Mouse (Mus musculus) 3134 (cell line): Measurements from ENCODE around the gene Dnmt3a.

ENCODE experiments used
- DNase-seq: peaks from one replicate; pipeline ENCODE4 v3.0.0-alpha.2; 2011; ENCODE audit warnings: low spot score; ENCODE audit not compliant: insufficient read length; ENCODE audit errors: extremely low read depth

Dnmt3a gene

DNA sequence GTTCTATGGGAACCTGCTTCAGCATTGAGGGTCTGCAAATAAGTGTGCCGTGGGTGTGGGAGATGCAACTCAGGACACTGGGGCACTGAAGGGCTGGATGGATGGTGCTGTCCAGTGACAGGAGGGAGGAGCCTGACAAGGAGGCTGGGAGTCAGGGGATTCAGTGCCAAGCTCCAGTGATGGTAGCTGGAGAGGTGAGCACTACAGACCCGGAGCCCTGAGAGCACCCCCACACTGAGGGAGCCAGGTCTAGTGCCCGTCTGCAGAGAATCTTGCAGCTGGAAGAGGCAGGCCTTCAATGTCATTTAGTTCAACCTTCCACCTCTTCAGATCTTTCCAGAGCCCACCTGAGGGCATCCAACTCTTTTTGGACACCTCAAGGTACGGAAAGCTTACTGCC lies at the start of gene Dnmt3a:
Gene Dnmt3a (plus strand): TSS at position 156 of the 400 bp plus-strand sequence.
- DNase-seq: no peak

DNA sequence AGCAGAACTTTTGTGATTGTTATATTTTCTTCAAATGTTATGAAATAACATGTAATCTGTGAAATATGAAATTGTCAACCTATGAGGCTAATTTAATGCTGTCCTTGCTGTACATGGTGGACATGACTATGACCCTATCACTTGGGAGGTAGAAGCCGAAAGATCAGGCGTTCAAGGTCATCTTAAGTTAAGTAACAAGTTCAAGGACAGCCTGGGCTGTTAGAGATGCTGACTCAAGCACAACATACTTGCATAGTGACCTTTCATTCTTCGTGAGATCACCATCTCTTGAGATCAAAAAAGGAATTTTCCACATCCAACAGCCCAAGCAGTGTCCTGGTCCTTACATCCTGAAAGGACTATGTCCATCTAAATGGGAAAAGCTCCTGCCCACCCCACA lies 49.6 kb upstream of the Dnmt3a start:
- DNase-seq: no peak

DNA sequence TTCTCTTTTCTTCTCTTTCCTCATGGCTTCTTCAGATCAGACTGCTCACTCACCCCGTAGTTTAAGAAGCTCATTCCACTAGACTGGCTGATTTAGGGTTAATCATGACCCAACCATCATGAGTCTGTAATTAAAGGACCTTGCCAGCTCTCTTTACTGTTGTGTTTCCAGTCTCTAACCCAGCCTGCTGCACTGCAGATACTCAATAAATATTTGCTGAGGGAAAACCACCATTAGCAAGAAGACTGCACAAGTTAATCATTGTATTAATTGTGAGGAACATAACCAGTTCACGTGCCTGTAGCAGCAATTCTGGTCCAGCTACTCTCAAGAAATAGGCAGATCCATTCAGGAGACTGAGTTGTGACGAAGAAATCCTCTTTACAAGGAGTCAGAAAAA lies 47.7 kb upstream of the Dnmt3a start:
- DNase-seq: no peak

DNA sequence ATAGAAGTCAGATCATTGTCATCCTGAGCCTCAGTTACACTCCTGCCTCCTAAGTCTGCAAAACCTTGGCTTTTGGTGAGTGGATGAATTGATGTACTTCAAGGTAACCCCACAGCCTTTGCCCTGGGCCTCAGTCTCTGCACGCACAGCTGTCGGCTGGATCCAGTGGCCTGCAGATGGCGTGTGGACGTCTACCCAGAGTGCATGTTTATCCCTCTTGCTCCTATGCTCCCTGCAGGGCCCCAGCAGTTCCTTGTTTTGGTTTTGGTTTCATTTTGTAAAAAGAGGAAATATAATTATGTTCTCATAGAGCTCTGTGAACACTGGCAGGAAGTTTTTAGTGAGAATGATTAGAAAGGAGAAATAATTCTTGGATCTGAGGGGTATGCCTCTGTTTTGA lies 46.4 kb upstream of the Dnmt3a start:
- no peak for DNase-seq

DNA sequence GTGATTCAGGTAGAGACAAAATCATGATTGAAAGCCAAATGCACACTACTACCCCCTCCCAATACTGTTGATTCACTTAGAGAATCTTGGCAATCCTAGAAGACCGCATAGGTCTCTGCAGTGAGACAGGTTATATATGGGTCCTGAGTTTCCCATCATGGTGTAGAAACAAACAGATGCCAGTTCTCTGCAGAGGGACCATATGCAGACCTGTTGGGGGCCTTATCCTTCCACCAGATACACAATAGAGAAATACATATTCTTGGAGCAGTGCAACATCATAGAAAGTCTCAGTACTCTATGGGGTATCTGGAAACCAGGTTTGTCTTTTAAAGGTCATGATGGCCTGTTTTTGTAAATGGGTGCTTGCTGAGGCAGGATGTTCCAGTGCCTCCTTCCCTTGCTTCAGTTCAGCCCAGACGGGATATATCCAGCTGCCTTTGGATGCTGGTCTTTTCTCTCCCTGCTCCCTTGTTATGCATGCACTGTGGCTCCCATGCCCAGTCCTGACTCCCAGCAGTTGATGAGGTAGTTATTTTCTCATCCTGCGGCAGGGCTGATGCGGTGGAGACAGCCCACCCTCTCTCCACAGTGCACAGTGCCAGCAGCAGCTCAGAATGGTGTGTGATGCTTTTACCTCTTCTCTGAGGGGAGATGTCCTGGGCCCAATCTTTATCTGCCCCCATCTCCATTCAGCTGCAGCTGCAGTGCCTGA lies 44.8 kb upstream of the Dnmt3a start:
- DNase-seq: no peak

DNA sequence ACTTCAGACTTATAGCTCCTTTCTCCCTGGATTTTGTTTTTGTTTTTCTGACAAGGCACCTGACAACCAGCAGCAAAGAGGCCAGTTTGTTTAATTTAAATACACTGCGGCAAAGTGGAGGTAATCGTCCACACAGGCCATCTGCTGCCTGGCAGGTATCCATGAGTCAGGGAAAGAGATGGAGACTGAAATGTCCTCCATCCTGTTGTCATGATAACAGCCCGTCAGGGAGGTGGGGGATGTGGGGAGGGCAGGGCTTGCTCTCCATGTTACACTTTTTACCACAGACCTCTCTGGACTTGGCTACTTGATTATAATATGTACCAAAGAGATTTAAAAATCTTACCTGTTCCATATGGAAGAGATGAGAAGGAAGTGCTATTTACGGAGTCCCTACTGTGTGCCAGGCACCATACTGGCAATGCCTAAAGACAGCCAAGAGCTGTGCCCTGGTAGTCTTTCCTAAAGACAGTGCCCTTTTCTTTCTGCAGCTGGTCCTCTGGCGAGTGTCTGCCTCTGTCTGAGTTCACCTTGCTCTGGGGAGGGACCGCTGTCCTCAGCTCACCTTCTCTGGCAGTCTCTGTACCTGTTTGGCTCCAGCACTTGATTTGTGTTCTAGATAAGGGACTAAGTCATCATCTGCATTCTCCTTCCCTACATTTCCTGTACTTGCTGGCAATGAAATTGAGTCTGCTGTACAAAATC lies 44.1 kb upstream of the Dnmt3a start:
- no peak for DNase-seq

DNA sequence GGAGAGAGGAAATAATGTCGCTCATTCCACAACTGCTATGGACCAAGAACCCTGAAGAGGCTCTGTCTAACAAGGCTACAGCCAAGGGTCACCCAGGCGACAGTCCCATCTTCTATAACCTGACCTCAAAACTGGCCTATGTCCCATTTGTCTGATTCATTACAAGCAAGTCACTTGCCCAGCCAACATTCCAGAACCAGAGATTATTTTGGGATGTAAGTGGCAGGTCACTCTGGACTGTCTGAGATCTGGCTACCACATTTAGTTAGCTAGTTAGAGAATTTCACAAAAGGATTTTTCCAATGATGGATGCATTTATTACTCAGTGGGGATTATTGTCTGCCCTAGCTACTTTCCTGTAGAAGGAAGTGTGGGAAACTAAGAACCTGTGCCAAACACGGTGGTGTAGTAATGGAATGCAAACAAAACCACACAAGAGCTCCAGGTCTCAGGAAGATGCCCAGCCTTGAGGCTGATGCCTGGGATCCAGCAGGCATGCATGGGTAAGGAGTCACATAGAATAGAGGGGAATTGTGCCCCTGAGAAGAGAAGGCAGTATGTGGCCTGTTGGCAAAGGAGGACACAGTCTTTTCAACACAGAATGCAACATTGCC lies 41.5 kb upstream of the Dnmt3a start:
- DNase-seq: peak; percentile 56

DNA sequence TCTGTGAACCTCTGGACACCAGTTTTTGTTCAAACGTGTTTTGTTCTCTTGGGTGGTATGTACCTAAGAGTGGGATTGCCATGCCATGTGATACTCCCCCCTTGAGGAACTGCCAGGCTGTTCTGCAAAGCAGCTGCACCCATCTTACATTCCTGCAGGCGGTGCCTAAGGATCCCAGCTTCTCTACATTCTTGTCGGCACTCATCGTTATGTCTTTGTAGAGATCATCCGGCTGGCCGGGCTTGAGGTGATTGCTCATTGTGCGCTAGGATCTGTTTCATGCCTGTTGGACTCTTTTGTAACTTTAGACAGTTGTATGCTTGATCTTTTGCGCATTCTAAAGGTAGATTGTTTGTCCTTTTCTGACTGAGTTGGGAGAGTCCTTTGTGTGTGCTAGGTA lies 38.4 kb upstream of the Dnmt3a start:
- no peak for DNase-seq

DNA sequence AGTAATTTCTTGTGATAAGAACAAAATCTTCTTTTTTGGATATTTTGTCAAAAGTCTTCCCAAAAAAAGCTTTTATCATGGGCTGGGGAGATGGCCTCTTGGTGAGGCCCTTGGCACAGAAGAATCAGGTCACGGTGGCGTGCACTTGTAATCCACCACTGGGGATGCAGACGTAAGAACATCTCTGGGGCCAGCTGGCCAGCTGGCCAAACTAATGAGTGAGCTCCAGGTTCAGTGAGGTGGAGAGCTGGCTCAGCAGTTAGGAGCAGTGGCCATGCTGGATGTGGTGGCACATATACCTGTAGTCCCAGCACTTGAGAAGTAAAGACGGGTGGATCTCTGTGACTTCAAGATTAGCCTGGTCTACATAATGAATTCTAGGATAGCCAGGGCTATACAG lies 37.4 kb upstream of the Dnmt3a start:
- DNase-seq: no peak

DNA sequence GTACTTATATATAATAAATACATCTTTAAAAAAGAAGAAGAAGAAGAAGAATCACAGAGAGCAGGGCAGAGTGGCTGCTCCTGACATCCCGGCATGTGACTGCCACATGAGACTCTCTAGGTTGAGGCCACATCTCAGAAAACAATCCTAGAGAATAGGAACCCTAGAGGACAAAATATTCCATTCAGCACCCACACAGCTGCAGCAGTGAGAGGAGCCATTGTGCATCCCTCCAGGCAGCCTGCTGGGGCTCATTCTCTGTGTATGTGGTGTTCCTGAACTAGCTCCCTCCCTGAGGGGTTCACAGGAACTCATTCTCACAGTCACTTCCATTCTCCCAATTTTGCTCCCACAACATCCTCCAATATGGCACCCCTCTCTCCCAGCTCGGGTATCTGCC lies 35.3 kb upstream of the Dnmt3a start:
- DNase-seq: no peak

DNA sequence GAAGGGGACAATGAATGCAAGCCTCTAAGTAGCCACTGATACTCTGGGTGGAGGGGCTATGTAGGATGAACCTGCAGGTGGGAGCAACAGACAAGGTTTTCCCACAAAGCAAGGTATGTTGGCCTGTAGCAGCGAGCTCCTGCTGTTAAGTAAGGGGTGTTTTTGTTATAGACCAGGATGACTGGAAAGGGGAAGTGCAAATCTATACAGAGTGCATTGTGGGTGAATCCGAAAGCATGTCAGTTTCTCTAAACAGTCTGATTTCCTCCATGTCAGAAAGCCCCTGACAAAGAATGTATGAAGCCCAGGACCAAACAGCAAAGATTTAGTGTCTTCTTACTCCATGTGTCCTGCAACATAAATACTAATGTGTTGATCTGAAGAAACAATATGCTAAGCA lies 34.7 kb upstream of the Dnmt3a start:
- DNase-seq: no peak

DNA sequence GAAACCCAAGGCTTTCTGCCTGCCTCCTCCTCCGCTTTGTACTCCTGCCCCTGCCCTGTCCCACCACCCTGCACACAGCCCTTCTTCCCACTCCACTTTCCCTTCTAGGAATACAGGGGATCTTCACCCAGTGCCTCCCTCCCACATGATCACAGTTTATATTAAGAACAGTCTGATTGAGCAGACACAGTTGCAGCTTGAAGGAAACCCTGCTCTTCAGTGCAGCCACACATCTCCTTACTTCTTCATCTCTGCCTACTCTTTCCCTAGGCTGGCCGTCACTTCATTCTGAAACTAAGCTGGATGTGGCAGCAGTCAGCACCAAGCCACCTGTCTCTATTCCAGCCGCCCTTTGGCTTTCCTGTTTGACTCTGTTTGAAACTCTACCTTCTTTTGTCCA lies 32.2 kb upstream of the Dnmt3a start:
- DNase-seq: no peak

DNA sequence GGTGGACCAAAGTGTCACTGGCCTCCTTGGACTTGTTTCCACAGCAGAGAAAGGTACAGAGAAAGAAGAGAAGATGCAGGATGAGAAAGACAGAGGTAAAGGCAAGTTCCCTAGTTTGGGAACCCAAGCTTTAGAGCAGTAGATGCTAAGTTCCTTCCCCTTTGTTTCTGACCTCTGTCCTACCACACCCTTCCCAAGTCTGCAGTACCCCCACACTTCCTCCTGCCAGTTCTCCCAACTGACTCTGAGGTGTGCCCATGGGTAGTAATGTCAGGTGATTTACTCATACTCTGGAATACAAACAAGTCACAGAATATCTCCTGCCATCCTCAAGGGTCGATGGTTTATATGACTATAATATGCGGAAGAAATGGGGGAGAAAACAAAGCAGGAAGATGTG lies 29.8 kb upstream of the Dnmt3a start:
- no peak for DNase-seq

DNA sequence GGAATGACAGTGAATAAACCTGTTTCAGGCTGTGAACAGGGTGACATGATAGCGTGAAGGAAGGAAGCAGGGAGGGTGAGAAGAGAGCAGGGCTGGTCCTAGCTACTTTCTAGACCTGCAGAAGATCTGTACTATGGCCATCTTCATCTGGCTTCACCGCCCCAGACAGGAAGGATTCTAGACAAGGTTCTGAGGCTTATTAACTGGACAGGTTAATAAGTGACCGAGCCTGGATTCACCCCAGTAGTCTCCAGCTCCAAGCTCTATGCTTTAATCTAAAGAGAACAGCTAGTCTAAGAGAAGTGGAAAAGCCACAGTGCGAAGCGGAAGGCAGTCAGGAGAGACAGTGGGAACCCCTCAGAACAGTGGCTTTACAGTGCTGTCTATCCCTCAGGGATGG lies 28.1 kb upstream of the Dnmt3a start:
- no peak for DNase-seq

DNA sequence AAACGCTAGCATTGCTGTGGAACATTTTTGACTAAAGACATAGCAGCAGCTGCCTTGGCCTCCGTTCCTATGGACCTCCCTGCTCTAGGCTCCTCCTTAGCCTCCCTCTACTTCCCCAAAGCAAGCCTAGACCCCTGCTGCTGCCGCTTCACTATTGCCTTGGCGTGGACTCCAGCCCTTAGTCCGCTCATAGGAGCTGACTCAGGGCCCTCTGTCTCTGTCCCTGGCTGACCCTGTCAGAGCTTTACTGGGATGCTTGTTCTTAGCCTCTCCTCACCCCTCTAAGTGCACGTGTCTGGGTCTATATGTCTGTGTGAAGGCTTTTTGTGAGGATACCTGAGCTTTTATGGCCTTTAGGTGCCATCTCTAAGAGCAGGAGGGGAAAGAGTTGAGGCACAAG lies 27.5 kb upstream of the Dnmt3a start:
- no peak for DNase-seq

DNA sequence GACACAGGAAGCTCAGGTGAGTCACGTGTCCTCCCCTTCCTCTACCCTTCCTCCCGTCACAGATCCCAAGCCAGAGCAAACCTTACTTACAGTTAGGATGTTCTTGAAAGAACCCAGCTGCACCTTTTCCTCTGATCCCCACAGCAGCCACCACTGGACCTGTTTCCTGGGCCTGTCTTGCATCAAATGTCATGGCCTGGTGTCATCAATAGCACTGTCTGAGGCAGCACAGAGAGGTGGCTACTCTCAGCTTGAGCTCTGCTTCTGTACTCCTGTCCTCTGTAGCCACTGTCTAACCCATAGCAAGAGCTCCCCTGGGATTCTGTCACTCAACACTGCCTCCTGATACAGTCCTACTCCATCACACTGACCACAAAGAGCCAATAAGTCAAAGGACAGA lies 26.2 kb upstream of the Dnmt3a start:
- DNase-seq: no peak

DNA sequence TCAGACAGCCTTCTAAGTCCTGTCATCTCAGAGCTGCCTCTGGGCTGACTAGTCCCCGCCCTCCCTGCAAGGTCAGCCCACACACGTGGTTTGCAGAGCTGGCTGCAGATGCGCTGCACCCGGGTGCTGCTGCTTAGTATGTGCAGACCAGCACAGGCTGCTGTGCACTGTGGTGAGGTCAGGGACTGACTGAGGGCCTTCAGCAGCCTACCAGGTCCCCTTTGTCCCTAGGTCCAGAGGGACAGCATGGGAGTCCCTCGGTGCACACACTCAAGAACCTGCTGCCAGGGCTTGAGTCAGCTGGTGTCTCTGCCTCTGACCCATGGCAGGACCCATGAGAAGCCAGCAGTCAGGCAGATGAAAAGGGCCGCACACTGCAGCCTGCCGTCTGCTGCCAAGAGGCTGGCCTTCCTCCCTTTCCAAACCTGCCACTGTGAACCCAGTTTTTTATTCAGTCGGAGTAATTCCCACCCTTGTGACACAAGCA lies 25.4 kb upstream of the Dnmt3a start:
- DNase-seq: peak; percentile 50

DNA sequence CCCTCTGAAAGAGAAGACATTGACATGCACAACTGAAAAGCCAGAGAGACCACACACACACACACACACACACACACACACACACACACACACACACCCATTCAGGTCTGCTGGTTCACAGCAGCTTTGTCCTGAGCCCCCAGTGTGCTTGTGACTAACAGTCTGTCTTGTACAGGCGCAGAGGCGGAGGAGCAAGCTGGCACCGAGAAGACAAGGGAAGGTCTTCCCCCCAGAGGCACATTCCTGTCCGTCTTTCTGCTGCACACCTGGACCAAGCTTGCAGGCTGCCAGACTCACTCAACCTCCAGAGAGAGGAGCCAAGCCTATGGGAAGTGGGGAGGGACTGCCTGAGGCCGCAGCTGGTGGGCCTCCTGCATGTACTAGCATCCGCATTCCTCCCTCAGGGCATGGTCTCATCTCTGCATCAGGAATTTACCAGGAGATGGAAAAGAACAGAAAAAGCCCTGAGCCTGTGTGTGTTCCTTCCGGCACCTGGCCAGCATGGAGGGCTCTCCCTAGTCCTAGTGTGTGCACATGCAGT lies 24.8 kb upstream of the Dnmt3a start:
- no peak for DNase-seq

DNA sequence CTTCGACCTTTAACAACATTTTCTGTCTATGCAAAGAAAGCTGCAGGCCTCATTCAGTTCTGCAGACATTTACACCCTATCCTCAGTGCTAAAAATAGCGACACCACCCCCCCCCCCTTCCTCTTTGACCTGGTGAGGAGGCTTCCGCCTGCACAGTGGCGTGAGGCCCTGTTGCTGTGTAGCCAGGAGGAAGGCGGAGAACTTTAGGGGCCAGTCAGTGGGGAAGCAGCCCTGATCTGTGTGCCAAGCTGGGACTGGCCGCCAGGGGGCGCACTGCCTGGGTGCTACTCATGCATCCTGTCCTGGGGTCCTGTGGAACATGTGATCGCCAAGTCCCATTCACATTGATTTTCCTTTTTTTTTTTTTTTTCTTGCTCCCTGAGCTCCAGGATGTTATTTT lies 24.3 kb upstream of the Dnmt3a start:
- DNase-seq: peak; percentile 71

DNA sequence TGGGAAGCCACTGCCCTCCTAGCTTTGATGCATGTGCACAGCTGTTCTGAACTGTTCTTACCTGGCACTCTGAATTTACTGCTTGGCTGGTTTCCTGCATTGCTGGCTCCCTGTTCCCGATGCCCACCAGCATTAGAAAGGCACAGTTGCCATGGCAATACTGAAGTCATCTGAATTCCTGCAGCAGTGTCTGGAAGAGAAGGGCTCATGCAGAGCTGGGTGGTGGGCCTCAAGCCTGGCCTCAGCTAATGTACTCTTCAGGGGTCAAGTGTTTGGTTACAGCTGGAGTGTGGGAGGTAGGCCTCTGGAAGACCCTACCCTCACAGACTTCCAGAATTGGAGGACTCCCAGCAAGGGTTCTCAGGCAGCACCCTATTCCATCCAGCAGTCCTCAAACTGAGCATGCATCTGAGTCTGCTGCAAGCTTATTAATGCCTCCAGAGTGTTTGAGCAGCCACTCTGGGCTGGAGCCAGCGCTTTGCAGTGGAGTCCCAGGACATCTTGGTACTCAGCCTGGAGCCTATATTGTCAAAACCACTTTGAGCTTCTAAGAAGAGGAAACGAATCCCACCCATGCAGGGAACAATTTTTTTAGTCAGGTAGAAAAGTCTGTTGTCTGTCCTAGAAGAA lies 22.5 kb upstream of the Dnmt3a start:
- no peak for DNase-seq

DNA sequence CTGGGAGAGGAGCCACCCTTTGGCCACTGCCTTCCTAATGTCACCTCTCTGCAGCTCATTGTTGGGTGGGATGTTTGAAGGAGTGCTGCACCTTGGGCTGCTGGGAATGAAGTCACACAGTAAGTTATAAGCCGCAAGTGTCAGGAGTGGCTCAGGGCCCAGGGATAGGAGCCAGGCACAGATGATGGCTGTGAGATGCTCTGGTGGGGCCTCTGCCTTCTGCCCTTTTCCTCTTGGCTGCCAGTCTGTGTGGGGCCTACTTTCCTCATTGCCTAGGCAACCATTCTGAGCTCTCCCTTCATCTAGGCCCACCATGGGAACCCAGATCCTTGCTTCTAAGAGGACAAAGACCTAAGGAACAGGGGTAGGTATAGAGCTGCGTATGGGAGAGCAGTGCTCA lies 21.5 kb upstream of the Dnmt3a start:
- DNase-seq: no peak
